Mouse (Mus musculus) CH12F3 (cell line): Measurements from ENCODE around the gene 1600014C10Rik.

Source experiments
- in situ Hi-C: fragments of 300-500 bp; cut with MboI; formaldehyde crosslinking; loops from 2 replicates; pipeline ENCODE4 v1.14.3; 2020; ENCODE audit warnings: low sequenced_read_pairs

1600014C10Rik gene

DNA sequence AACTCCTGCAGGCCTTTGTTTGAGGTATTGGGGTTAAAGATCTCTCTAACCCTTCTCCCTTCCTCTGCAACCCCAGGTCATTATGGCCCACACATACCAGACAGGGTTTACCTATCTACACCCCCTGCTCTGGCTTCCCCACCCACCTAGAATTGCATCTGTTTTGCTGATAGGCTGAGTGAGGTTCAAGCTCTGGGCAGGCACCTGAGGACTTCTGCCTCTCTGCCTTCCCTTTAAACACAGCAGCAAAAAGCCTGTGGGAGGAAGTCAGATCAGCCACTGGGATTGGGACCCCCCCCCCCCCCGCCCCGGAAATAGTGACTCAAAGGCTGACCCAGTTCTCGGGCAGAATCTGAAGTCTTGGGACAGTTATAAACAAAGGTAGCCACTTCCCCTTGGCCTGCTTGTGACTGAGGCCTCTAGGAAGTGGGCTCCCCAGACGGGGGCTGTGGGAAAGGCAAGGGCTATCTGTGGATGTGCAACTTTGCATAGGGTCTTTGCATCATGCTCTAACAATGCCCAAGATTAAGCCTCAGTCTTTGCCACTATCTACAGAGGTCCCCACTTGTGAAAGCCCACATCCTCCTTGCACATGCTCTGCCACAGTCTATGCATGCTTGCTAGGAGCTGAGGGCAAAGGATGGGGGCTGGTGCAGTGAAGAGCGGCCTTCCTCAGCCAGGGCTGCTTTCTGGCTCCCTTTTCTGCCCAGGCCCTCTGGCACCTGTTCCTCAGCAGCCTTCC lies 31.6 kb downstream of the 1600014C10Rik start:
- in situ Hi-C loops, result no loop called here

GRCm38 (mm10) chr7:38215281-38215680 lies 32.3 kb downstream of the 1600014C10Rik start:
- in situ Hi-C loops, result no loop called here

GRCm38 (mm10) chr7:38215697-38216096 lies 32.7 kb downstream of the 1600014C10Rik start:
- in situ Hi-C loops, result no loop called here

DNA sequence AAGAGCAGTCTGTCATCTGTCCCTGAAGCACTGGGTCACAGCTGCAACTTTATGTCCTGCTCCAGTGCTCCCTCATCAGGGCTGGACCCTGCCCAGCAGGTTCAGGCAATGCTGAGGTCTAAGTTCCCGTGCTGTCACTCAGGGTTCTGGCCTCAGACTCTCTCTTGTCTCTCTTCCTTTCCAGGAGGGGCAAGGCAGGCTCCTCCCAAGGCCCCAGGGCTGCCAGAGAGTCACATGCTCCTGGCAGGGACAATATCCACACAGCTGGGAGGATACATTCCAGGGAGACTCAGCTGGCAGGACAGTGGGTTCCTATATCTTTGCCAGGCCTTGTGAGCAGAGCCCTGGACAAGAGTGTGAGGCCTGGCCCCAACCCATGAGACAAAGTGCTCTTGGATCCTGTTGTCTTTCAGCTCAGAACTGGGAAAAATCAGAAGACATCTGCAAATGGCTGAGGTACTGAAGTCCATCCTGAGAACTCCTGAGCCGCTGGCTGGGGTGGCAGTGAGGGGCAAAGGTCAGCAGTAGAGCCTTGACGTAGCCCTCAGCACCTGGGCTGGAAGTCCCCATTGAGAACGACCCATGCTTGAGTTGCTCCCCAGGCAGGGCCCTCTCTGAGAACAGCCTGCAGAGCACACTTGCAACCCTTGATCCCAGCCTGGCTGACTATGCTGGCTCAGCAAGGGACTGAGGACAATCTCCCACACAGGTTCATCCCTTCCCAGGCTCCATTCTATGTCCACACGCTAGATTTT lies 34.6 kb downstream of the 1600014C10Rik start:
- in situ Hi-C loops, result no loop called here

GRCm38 (mm10) chr7:38218631-38219367 lies 35.8 kb downstream of the 1600014C10Rik start:
- in situ Hi-C loops, result no loop called here

- in situ Hi-C loops, result no loop called here
These were observed 36.5 kb downstream of the 1600014C10Rik start for GRCm38 (mm10) chr7:38219526-38219925.

- in situ Hi-C loops, result no loop called here
These were observed 37.8 kb downstream of the 1600014C10Rik start for GRCm38 (mm10) chr7:38220866-38221265.

DNA sequence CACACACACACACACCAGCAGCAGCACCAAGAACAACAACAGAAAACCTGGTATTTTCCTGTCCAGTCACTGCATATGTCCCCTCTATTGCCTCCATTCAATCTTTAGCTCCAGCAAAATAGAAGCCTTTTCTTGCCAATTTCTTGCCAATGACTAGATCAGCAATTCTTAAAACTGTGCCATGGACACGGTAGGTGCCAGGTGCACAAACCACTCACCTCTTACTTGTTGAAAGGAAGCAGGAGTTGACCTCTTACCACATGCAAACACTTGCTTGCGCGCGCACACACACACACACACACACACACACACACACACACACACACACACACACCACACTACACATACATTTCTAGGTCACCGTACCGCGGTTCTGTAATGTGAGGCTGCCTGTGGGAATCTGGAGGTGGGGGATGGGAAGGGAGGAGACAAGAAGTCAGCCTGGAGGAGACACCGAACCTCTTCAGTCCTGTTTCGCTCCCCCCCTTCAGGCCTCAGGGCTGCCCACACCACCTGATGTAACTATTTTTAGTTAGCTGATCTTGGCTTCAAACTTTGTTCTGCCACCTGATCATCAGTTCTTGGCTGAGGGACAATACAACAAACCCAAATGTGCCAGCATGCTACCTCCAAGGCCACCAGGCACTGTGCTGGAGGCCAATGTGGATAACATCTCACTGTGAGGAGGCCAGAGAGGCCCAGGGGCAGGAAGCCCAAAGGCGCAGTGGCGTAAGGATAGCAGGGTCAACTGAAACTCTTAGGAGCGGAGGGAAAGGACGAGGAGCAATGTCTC lies 41.8 kb downstream of the 1600014C10Rik start:
- in situ Hi-C loops, result no loop called here

GRCm38 (mm10) chr7:38226226-38226625 lies 43.2 kb downstream of the 1600014C10Rik start:
- in situ Hi-C loops, result no loop called here

DNA sequence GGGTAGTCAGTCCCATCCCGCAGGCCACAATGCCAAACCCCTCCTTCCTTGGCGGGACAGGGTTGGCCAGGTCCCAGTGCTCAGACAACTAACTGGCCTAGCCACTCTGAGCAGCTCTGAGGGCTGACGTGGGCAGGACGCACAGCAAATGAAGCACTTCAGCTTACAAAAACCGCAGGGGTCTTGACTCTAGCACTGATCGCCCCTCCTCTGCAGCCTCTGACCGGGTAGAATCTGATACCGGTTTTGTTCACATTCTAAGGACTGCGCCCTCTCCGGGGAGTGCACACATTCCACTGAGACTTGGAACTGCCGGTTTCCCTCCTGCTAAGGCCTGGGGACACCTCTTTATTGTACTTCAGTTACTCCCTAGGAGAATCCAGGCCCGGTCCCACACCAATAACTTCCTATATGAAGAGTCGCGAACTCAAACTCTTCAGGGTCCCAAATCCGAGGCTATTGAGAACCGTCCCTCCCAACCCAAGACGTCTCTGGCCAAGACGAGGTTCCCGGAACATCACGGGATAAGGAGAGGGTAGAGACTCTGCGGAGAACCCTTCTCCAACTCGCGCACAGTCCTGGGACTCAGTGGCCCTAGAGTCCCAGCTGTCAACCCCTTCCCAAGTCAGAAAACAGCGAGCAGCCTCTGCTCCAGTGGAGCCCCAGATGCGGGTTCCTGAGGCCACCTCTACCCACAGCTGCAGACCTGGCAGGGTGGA lies 44.3 kb downstream of the 1600014C10Rik start:
- in situ Hi-C loops, result no loop called here

GRCm38 (mm10) chr7:38227900-38228298 lies 44.9 kb downstream of the 1600014C10Rik start, which contains the start of gene Plekhf1:
TSS of gene Plekhf1 (minus strand) at chr7:38228016.
- in situ Hi-C loops, result no loop called here

DNA sequence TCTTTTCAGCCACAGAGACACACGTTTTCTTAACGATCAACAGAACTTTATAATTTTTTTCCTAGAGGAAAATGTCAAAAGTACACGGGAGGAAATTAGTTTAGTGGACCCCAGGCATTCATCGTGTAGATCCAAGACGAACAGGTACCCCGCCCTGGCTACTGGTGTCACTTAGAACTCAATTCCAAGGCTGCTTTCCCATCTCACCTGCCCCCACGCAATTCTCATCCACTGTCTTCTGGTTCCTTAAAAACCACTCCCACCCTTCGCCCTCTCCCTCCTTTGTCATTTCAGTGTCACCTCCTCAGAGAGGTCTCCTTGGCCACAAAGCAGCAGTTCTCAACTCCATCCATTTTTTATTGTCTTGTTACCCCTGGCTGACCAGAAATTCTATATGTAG lies 45.3 kb downstream of the 1600014C10Rik start:
- in situ Hi-C loops, result no loop called here

GRCm38 (mm10) chr7:38230285-38230684 lies 47.3 kb downstream of the 1600014C10Rik start:
- in situ Hi-C loops, result no loop called here

GRCm38 (mm10) chr7:38236400-38237105 lies 53.5 kb downstream of the 1600014C10Rik start:
- in situ Hi-C loops, result no loop called here

GRCm38 (mm10) chr7:38237140-38237539 lies 54.1 kb downstream of the 1600014C10Rik start:
- in situ Hi-C loops, result no loop called here

GRCm38 (mm10) chr7:38242417-38242816 lies 59.4 kb downstream of the 1600014C10Rik start:
- in situ Hi-C loops, result no loop called here
